Mouse (Mus musculus) bone marrow macrophage, adult 2 months (primary cell): ENCODE data around the gene 1700020N01Rik. TPM values are rescaled to one million over a fixed set of nuclear protein-coding genes. Genes with fewer than 3 reads are reported as not detected.

Experiments
- H3K27ac ChIP-seq: 2 replicates; pipeline ENCODE4 v1.5.1; 2012; ENCODE audit warnings: low read depth, low read length; ENCODE audit not compliant: insufficient read depth
- H3K4me1 ChIP-seq: 2 replicates; pipeline ENCODE4 v1.6.1; 2012; ENCODE audit warnings: low read length; ENCODE audit not compliant: control insufficient read depth, insufficient read depth
- H3K4me3 ChIP-seq: 2 replicates; pipeline ENCODE4 v1.5.1; 2012; ENCODE audit warnings: mild to moderate bottlenecking, low read length, moderate library complexity; ENCODE audit not compliant: insufficient read depth
- CTCF ChIP-seq: IDR thresholded peaks from 2 replicates; pipeline ENCODE4 v1.5.1; 2012; ENCODE audit warnings: low read depth, mild to moderate bottlenecking, low read length, moderate library complexity
- POLR2A ChIP-seq: IDR thresholded peaks from 2 replicates; pipeline ENCODE4 v1.6.1; 2012; ENCODE audit warnings: mild to moderate bottlenecking, low read depth, low read length, borderline replicate concordance
- polyA plus RNA-seq: library from polyadenylated mRNA; stranded (reverse); fragments of >200 nt; gene quantifications from 2 replicates; pipeline ENCODE4 v1.2.4, GENCODE M21; 2012; ENCODE audit not compliant: missing spikeins, insufficient read depth, insufficient read length

1700020N01Rik gene
- polyA plus RNA-seq, 1 experiment: not detected

GRCm38 (mm10) chr10:21561181-21561580, 31.8 kb upstream of the 1700020N01Rik start:
- Histone ChIP-seq H3K4me1 (peaks cover 28% of the 10 kb centered on the region), H3K4me3 (no peak overlapping the region), H3K27ac (no peak overlapping the region)
- TF ChIP-seq POLR2A (no peak), CTCF (no peak)

GRCm38 (mm10) chr10:21563446-21563845, 29.5 kb upstream of the 1700020N01Rik start:
- Histone ChIP-seq H3K4me3 (no peak overlapping the region), H3K27ac (no peak overlapping the region), H3K4me1 (peaks cover 30% of the 10 kb centered on the region)
- TF ChIP-seq POLR2A (no peak), CTCF (no peak)

DNA sequence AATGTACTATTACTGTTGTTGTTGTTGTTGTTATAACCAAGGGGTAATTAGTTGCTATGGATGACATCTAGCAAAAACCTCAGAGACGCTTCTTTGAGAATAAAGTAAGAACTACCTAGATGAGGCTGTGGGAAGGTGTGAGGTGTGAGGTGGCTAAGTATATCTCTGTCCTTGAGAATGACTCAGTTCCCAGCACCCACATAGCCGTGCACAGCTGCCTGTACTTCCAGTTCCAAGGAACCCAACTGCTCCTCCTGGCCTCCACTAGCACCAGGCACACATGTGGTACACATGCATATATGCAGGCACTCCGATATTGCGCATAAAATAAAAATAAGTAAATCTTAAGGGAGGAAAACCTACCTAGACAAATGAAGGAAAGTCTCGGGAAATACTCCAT, 28.8 kb upstream of the 1700020N01Rik start:
- H3K4me1 ChIP-seq: peaks cover 30% of the 10 kb centered on the region
- H3K27ac ChIP-seq: no peak overlapping the region
- no peak overlapping the region for H3K4me3 ChIP-seq
- TF ChIP-seq CTCF (no peak), POLR2A (no peak)

- Histone ChIP-seq H3K4me1 (peaks cover 26% of the 10 kb centered on the region), H3K4me3 (no peak overlapping the region), H3K27ac (peak overlapping the region; percentile 94)
- no peak for TF ChIP-seq CTCF
- TF ChIP-seq POLR2A: no peak
Observed at GRCm38 (mm10) chr10:21566074-21566473, 26.9 kb upstream of the 1700020N01Rik start.

DNA sequence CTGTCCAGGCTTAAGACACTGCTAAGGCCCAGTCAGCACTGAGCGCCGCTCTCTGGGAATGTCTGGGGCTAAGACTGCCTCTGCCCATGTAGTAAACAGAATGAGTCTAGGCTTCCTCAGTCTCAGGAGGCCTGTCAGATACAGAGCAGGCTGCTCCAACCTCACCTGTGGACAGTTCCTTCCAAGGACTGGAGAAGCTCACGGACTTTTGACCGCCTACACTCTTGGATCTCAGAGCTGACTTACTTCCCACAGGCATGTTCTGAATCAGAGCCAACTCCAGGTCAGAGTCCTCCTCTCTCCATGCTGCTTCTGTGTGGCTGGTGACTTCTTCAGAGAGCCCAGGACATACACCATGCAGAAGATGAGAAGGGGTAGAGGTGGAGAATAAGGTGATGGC, 21.3 kb upstream of the 1700020N01Rik start:
- Histone ChIP-seq H3K4me1 (peaks cover 9% of the 10 kb centered on the region), H3K4me3 (no peak overlapping the region), H3K27ac (no peak overlapping the region)
- TF ChIP-seq POLR2A (no peak), CTCF (no peak)

GRCm38 (mm10) chr10:21573713-21574112, 19.2 kb upstream of the 1700020N01Rik start:
- Histone ChIP-seq H3K4me1 (peaks cover 6% of the 10 kb centered on the region), H3K27ac (no peak overlapping the region), H3K4me3 (no peak overlapping the region)
- TF ChIP-seq POLR2A: no peak
- no peak for TF ChIP-seq CTCF

- TF ChIP-seq POLR2A: no peak
- TF ChIP-seq CTCF: no peak
- H3K4me1 ChIP-seq: peaks cover 6% of the 10 kb centered on the region
- H3K4me3 ChIP-seq: no peak overlapping the region
- no peak overlapping the region for H3K27ac ChIP-seq
Observed at GRCm38 (mm10) chr10:21575806-21576378, 17.1 kb upstream of the 1700020N01Rik start.

DNA sequence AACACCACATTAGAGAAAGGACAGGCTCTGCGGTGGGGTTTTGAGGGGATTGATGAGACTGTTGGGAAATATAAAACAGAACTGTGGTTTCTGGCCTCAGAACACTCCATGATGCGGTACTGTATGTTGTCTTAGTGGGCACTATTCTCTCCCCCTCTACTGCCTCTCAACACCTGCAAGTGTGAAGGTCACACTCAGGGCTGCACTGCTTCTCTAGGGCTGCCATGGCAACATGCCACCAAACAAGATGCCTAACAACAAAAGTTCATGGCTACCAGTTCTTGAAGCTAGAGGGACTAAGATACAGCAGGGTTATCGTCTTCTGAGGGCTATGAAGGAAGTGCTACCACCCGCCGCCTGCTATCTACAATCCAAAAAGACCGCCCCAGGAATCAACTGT, 15.1 kb upstream of the 1700020N01Rik start:
- Histone ChIP-seq H3K4me3 (no peak overlapping the region), H3K27ac (no peak overlapping the region), H3K4me1 (no peaks in the 10 kb centered on the region)
- TF ChIP-seq CTCF (no peak), POLR2A (no peak)

DNA sequence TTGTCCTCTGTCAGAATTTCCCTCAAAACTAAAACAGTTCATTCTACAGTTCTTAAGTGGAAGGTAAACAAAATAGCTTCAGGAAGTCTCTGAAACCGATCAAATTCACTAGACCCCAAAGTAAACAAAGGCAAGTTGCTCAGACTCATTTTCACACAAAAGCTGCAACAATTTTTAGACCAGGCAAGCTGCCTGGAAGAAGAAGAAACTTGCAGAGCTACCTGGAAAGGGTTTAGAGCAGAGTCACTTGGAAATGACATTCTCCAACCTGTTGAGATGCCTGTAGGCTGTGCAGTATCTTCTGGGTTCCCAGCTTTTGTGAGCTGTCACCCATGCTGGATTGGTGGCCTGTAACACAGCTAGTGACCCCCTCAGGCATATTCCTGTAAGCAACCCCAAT, 11.4 kb upstream of the 1700020N01Rik start:
- H3K4me3 ChIP-seq: no peak overlapping the region
- no peaks in the 10 kb centered on the region for H3K4me1 ChIP-seq
- TF ChIP-seq CTCF: no peak
- TF ChIP-seq POLR2A: no peak
- no peak overlapping the region for H3K27ac ChIP-seq

- Histone ChIP-seq H3K4me3 (no peak overlapping the region), H3K27ac (no peak overlapping the region), H3K4me1 (no peaks in the 10 kb centered on the region)
- TF ChIP-seq CTCF (no peak), POLR2A (no peak)
Observed at GRCm38 (mm10) chr10:21587041-21587440, 5.9 kb upstream of the 1700020N01Rik start.

GRCm38 (mm10) chr10:21588007-21588852, 4.7 kb upstream of the 1700020N01Rik start:
- no peaks in the 10 kb centered on the region for H3K4me1 ChIP-seq
- H3K27ac ChIP-seq: no peak overlapping the region
- TF ChIP-seq POLR2A: no peak
- no peak for TF ChIP-seq CTCF
- H3K4me3 ChIP-seq: no peak overlapping the region
